Mouse (Mus musculus) adrenal gland, adult 18-20 months (tissue): ENCODE measurements at regions not wholly inside any gene's neighbourhood (a gene's known extent, or its start where the extent isn't known, plus 50 kb on each side); places are given as distances from the start of the nearest gene placed in this dataset.

Experiments used
- DNase-seq, 2 experiments: peaks; one replicate each; pipeline ENCODE4 v3.0.0; 2021 to 2022; ENCODE audit warnings: low spot score in 2 of 2

GRCm38 (mm10) chr13:84398476-84399344 lies 176.6 kb downstream of the Tmem161b start:
- DNase-seq = no peak

GRCm38 (mm10) chr13:84399345-84400170 lies 177.5 kb downstream of the Tmem161b start:
- no peak for DNase-seq

- no peak for DNase-seq
Observed at GRCm38 (mm10) chr13:84401006-84401405, 178.9 kb downstream of the Tmem161b start.

GRCm38 (mm10) chr13:84404566-84405194 lies 182.6 kb downstream of the Tmem161b start:
- DNase-seq = no peak

GRCm38 (mm10) chr13:84434444-84434843 lies 212.3 kb downstream of the Tmem161b start:
- DNase-seq = no peak

GRCm38 (mm10) chr13:84437586-84438443 lies 215.7 kb downstream of the Tmem161b start:
- no peak for DNase-seq

GRCm38 (mm10) chr13:84438444-84438766 lies 216.3 kb downstream of the Tmem161b start:
- DNase-seq = no peak

GRCm38 (mm10) chr13:84448514-84448913 lies 226.4 kb downstream of the Tmem161b start:
- DNase-seq = no peak

- no peak for DNase-seq
Observed at GRCm38 (mm10) chr13:84449001-84449551, 227.0 kb downstream of the Tmem161b start.
